Mouse (Mus musculus) liver, embryonic 11.5 days (tissue): ENCODE measurements around the gene Gm42420. TPM values are rescaled to one million over a fixed set of nuclear protein-coding genes. Genes with fewer than 3 reads are reported as not detected.

Source experiments
- ATAC-seq: fragments of 200-750 bp; cut with Nextera tagmentation; replicated peaks from 2 replicates; pipeline ENCODE4 v1.8.0; 2017; ENCODE audit warnings: moderate number of reproducible peaks, mild to moderate bottlenecking, moderate TSS enrichment, moderate library complexity; ENCODE audit not compliant: low FRiP score
- DNase-seq: peaks from one replicate; pipeline ENCODE4 v3.0.0-alpha.2; 2017; ENCODE audit warnings: low spot score
- H3K27ac ChIP-seq: fragments of 300-500 bp; sonication (generic); 2 replicates; pipeline ENCODE4 v1.5.1; 2014; ENCODE audit warnings: mild to moderate bottlenecking, low read depth, low read length, control low read depth
- H3K27me3 ChIP-seq: fragments of 300-500 bp; sonication (generic); replicated peaks from 2 replicates; pipeline ENCODE4 v1.6.1; 2014; ENCODE audit warnings: low read length, mixed read lengths; ENCODE audit not compliant: control insufficient read depth, insufficient read depth
- H3K36me3 ChIP-seq: fragments of 300-500 bp; sonication (generic); 2 replicates; pipeline ENCODE4 v1.6.1; 2014; ENCODE audit warnings: mild to moderate bottlenecking, low read length, moderate library complexity, mixed read lengths; ENCODE audit not compliant: control insufficient read depth, insufficient read depth
- H3K4me1 ChIP-seq: fragments of 300-500 bp; sonication (generic); replicated peaks from 2 replicates; pipeline ENCODE4 v1.6.1; 2014; ENCODE audit warnings: low read length, mixed read lengths; ENCODE audit not compliant: control insufficient read depth, insufficient read depth
- H3K4me2 ChIP-seq: fragments of 300-500 bp; sonication (generic); 2 replicates; pipeline ENCODE4 v1.6.1; 2014; ENCODE audit warnings: mild to moderate bottlenecking, control low read depth, moderate library complexity
- H3K4me3 ChIP-seq: fragments of 300-500 bp; sonication (generic); 2 replicates; pipeline ENCODE4 v1.5.1; 2014; ENCODE audit warnings: low read depth, low read length, control low read depth
- H3K9ac ChIP-seq: fragments of 300-500 bp; sonication (generic); 2 replicates; pipeline ENCODE4 v1.6.1; 2014; ENCODE audit warnings: low read depth, low read length, control low read depth
- H3K9me3 ChIP-seq: fragments of 300-500 bp; sonication (generic); 2 replicates; pipeline ENCODE4 v1.6.1; 2016; ENCODE audit warnings: low read length, inconsistent platforms, mixed read lengths; ENCODE audit not compliant: control insufficient read depth
- WGBS: fragments of 180-500 bp; shearing (Covaris S2); extraction: QIAGEN DNeasy Blood & Tissue Kit; methylation state at CpG from one replicate; pipeline ENCODE4 v1.1.7; 2014; 5-methylcytosine and 5-hydroxymethylcytosine counted together
- polyA plus RNA-seq: library from polyadenylated mRNA; unstranded; fragments of >200 nt; fragmentation: Nextera tagmentation; extraction: Ambion mirVana; gene quantifications from 2 replicates; pipeline ENCODE4 v1.2.1, GENCODE M21; 2014

Gene Gm42420
- polyA plus RNA-seq, 1 experiment from 2014 or later = 2.9 TPM

- Histone ChIP-seq H3K4me2 (no peak overlapping the region), H3K27ac (no peak overlapping the region), H3K4me1 (peaks cover 7% of the 10 kb centered on the region), H3K4me3 (no peak overlapping the region), H3K27me3 (no peaks in the 10 kb centered on the region), H3K9ac (no peak overlapping the region), H3K36me3 (no peaks in the 10 kb centered on the region), H3K9me3 (no peaks in the 10 kb centered on the region)
- 85% methylated on average over 7 of the region's 7 CpGs for WGBS
- no peak for DNase-seq
- ATAC-seq = no peak
Observed at GRCm38 (mm10) chr6:39545474-39545873, 40.1 kb upstream of the Gm42420 start.

GRCm38 (mm10) chr6:39548030-39548429 is 37.5 kb upstream of the Gm42420 start:
- Histone ChIP-seq H3K27ac (no peak overlapping the region), H3K9ac (no peak overlapping the region), H3K27me3 (no peaks in the 10 kb centered on the region), H3K9me3 (no peaks in the 10 kb centered on the region), H3K4me1 (peaks cover under 1% of the 10 kb centered on the region), H3K4me2 (no peak overlapping the region), H3K36me3 (no peaks in the 10 kb centered on the region), H3K4me3 (no peak overlapping the region)
- no peak for DNase-seq
- no peak for ATAC-seq
- WGBS = 73% methylated on average over 5 of the region's 5 CpGs

DNA sequence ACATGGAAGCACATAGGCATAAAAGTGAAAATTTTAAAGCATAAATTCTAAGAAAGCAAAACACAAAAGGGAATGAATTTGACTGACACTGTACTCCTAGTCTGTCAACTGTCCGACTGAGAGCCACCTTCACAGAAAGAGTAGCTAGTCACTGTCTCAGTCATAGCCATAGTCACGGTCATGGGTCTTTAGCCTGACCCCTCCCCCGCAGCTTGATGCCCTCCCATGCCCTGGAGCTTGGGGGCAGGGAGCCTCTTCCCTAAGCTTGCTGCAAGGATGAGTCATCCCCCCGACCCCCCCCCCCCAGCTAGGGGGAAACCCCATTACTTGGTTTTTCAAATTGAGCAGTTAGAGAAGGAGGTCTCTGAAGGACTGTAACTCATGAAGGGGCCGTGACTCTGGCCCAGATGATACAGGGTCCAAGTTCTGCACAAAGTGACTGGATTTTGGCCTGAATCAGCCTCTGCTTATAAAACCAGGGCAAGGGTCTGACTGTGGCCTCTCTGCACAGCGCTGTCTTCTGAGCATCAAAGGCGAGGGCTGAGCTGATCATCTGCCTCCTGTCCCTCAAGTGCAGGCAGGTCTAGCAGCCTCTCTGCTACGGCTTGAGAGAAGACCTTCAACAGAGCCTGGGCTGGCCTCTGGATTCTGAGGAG is 33.4 kb upstream of the Gm42420 start:
- Histone ChIP-seq H3K4me3 (no peak overlapping the region), H3K27me3 (peaks cover 15% of the 10 kb centered on the region), H3K4me2 (no peak overlapping the region), H3K9ac (no peak overlapping the region), H3K9me3 (no peaks in the 10 kb centered on the region), H3K27ac (no peak overlapping the region), H3K4me1 (no peaks in the 10 kb centered on the region; the same call in none of the 2 replicates), H3K36me3 (no peaks in the 10 kb centered on the region; the same call in 1 of the 2 replicates)
- WGBS = 45% methylated on average over 8 of the region's 8 CpGs
- DNase-seq (no peak), ATAC-seq (no peak)

- Histone ChIP-seq H3K4me3 (no peak overlapping the region), H3K4me2 (peak overlapping the region; percentile 2; the same call in 1 of the 2 replicates), H3K9me3 (no peaks in the 10 kb centered on the region), H3K9ac (no peak overlapping the region), H3K4me1 (peaks cover 3% of the 10 kb centered on the region), H3K27me3 (peaks cover 31% of the 10 kb centered on the region), H3K27ac (no peak overlapping the region), H3K36me3 (no peaks in the 10 kb centered on the region; the same call in 1 of the 2 replicates)
- WGBS = 61% methylated on average over 12 of the region's 12 CpGs
- ATAC-seq = no peak
- DNase-seq = no peak
Observed at GRCm38 (mm10) chr6:39554888-39555647, 30.5 kb upstream of the Gm42420 start.

DNA sequence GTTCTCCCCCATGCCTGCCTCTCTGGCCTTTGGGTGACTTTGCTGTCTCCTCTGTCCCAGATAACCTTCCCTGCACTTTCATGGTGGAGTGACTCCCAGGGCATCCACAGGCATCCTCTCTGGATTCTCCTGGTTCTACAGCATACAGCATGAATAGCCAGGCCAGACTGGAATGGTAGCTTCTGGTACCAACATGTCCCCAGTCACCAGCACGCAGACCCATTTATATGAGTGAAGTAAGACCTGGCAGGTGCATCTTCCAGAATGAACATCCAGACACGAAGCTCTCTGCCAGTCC is 30.0 kb upstream of the Gm42420 start:
- Histone ChIP-seq H3K36me3 (no peaks in the 10 kb centered on the region; the same call in 1 of the 2 replicates), H3K9ac (no peak overlapping the region), H3K27me3 (peaks cover 31% of the 10 kb centered on the region), H3K27ac (no peak overlapping the region), H3K4me1 (peaks cover 3% of the 10 kb centered on the region), H3K4me2 (peak overlapping the region; percentile 2; the same call in 1 of the 2 replicates), H3K4me3 (no peak overlapping the region), H3K9me3 (no peaks in the 10 kb centered on the region)
- no peak for ATAC-seq
- WGBS = 73% methylated on average over 2 of the region's 2 CpGs
- no peak for DNase-seq

DNA sequence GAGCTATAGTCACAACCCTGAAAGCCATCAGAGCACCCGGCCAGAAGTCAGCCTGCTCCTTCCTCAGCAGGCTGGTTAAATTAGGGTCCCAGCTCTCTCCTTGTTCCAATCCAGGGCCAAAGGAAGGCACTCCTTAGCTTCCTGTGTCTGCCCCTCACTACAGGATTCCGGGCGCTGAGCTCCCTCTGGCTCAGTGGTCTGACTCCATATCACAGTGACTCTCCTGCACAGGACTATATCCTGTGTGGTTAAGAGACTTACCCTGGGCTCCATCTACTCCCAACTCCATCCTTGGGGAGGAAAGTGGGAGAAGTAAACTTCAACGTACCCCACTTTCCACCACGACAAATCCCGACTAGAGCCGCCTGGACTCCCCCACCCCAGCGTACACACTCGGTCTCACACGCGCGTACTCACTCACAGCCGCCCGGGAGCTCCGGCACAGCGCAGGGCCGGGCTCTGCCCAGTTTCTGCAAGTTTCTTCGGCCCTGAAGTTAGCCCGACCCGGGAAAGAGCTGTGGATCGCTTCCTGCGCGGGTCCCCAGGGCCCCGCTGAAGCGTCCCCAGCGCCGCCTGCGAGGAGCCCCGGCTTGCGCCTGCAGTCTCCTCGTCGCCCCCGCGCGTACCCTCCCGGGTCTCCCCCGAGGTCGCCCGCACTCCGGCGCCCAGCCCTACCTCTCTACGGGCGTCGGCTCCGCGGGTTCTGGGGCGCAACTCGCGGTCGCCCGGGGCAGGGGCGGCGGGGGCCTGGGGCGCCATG is 28.5 kb upstream of the Gm42420 start:
- 2% methylated on average over 54 of the region's 54 CpGs for WGBS
- Histone ChIP-seq H3K4me2 (peak overlapping the region; percentile 68), H3K27me3 (peaks cover 31% of the 10 kb centered on the region), H3K4me1 (peaks cover 5% of the 10 kb centered on the region), H3K36me3 (no peaks in the 10 kb centered on the region; the same call in 1 of the 2 replicates), H3K9ac (peak overlapping the region; percentile 78), H3K4me3 (peak overlapping the region; percentile 68), H3K27ac (peak overlapping the region; percentile 75), H3K9me3 (no peaks in the 10 kb centered on the region)
- ATAC-seq = peak; percentile 42
- peak; percentile 71 for DNase-seq

DNA sequence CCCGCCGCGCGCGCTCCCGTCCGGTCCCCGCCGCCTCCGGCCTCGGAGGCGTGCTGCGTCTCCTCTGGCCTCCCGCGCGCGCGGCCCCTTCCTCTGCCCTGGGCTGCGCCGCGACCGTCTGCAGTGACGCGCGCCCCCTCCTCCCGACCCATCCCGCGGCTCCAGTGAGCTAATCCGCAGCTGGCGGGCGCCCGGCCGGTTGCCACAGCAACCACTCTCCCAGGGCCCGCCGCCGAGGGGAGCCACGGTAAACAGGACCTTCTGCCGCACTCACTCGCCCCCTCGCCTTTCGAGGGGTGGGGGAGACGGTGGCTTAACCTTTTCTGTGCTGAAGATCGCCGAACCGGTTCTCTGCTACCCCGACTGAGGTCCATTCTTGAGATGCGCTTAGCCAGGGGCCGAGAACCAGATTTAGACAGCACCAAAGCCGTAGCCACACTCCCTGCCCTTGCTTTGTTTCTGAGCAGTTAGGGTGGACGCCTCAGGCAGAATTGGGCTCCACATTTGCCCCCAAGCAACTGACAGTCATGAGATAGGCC is 27.8 kb upstream of the Gm42420 start, which contains the start of gene Dennd2a:
Gene Dennd2a (minus strand): TSS at position 145 of the 539 bp plus-strand sequence.
- Histone ChIP-seq H3K9ac (peak within 1 kb of the TSS; percentile 78), H3K4me2 (peak within 1 kb of the TSS; percentile 68), H3K4me1 (peaks cover 8% of the 10 kb centered on the region), H3K27ac (peak within 1 kb of the TSS; percentile 75), H3K27me3 (peaks cover 31% of the 10 kb centered on the region), H3K4me3 (peak within 1 kb of the TSS; percentile 68), H3K9me3 (no peaks in the 10 kb centered on the region), H3K36me3 (no peaks in the 10 kb centered on the region; the same call in 1 of the 2 replicates)
- ATAC-seq (peak; percentile 66), DNase-seq (peak; percentile 78)
- WGBS = 1% methylated on average over 45 of the region's 50 CpGs

GRCm38 (mm10) chr6:39559276-39559939 is 26.1 kb upstream of the Gm42420 start:
- no peaks in the 10 kb centered on the region for H3K9me3 ChIP-seq
- H3K4me3 ChIP-seq = no peak overlapping the region
- no peak overlapping the region for H3K4me2 ChIP-seq
- peaks cover 31% of the 10 kb centered on the region for H3K27me3 ChIP-seq
- ATAC-seq (no peak), DNase-seq (no peak)
- WGBS = 60% methylated on average over 6 of the region's 6 CpGs
- no peak overlapping the region for H3K27ac ChIP-seq
- H3K9ac ChIP-seq = no peak overlapping the region
- peaks cover 8% of the 10 kb centered on the region for H3K4me1 ChIP-seq
- H3K36me3 ChIP-seq = no peaks in the 10 kb centered on the region
